Mouse (Mus musculus): ENCODE data around the gene Ralgapa1. TPM values are rescaled to one million over a fixed set of nuclear protein-coding genes. Genes with fewer than 3 reads are reported as not detected.

The Ralgapa1 gene
- total RNA-seq (2022), result 100 to 1,000 TPM in 3 of 4 experiments, 10 to 100 TPM in 1; 98.5 to 138 (median 121) TPM

GRCm38 (mm10) chr12:55820661-55821314 lies at the start of gene Ralgapa1:
Gene Ralgapa1, minus strand, starts transcription at chr12:55821167.
- peak; percentile 85 to 86 for DNase-seq (ENCODE audit: low spot score in 2 of 2)

- no peak for DNase-seq (ENCODE audit: low spot score in 2 of 2)
Measured at GRCm38 (mm10) chr12:55869622-55870322, 48.8 kb upstream of the Ralgapa1 start.

- DNase-seq (ENCODE audit: low spot score in 2 of 2), result no peak
Measured at GRCm38 (mm10) chr12:55867738-55868137, 46.8 kb upstream of the Ralgapa1 start.

- no peak for DNase-seq (ENCODE audit: low spot score in 2 of 2)
Measured at GRCm38 (mm10) chr12:55860631-55861030, 39.7 kb upstream of the Ralgapa1 start.

DNA sequence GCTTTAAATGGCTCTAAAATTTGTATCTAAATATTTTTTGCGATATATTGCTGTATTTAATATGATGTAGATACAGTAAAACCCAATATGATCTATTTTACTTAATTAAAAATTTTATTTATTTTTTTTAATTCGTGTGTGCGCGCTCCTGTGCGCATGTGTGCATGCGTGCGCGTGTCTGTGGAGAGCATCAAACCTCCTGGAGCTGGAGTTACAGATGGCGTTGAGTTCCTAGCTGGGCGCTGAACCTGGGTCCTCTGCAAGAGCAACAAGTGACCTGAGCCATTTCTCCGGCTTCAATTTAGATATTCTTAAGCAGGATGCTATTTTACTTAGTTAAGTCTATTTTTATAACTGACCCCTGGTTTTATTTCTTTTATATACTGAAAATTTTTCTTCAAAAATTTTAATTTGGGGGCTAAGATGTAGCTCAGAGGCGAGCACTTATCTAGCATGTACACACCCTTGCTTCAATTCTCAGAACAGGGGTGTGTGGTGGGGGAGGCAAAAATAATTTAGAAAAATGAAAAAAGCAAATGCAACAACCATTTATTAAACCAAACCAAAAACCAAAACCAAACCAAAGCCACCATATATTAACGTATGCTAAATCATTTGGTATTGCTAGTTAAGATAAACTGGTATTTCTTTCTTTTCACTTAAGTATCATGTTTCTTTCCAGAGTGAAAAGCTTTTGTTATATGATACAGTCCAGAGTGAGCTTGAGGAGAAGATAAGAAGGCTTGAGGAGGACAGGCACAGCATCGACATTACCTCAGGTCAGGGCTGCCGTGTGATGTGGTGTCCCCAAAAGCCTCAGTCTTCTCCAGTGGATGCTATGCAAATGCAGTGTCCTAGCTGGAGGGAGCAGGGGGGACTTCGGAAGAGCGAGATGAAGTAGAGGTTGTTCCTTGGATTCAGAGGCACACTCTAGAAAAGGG lies 38.7 kb upstream of the Ralgapa1 start:
- no peak for DNase-seq (ENCODE audit: low spot score in 2 of 2)

DNA sequence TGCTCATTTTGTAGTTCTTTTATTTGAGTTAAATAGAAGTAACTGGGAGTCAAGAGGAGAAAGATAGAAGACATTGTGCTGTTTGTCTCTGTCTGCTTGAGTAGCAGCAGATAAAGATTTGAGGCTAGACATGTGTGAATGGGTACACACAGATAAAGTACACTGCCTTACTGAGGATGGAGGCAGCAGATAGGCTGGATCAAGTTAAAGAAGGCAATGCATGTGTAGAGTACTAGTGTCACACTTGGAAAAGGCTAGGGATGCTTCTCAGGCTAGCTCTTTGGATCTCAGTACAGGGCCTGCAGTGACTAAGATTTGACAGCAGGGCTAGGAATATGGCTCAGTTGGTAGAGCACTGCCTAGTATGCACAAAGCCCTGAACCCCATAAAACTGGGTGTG lies 29.7 kb upstream of the Ralgapa1 start:
- no peak for DNase-seq (ENCODE audit: low spot score in 2 of 2)

DNA sequence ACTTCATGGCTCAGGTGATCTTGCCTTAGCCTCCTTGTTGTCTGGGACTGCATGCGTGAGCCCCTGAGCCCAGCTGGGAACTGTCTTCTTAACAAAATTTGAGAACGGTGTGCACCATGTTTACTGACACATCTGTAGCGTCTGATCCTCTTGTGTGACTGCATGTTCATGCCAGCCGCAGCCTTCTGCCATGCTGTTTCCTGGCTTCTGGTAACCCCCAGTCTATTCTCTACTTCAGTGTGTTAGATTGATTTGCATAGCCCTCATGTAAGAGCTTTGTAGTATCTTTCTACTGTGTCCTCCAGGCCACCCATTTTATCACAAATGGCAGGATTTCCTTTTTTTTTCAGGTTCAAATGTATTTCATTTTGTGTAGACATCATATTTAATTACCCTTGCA lies 26.9 kb upstream of the Ralgapa1 start:
- DNase-seq (ENCODE audit: low spot score in 2 of 2), result no peak

GRCm38 (mm10) chr12:55846741-55847140 lies 25.8 kb upstream of the Ralgapa1 start:
- DNase-seq (ENCODE audit: low spot score in 2 of 2), result no peak

DNA sequence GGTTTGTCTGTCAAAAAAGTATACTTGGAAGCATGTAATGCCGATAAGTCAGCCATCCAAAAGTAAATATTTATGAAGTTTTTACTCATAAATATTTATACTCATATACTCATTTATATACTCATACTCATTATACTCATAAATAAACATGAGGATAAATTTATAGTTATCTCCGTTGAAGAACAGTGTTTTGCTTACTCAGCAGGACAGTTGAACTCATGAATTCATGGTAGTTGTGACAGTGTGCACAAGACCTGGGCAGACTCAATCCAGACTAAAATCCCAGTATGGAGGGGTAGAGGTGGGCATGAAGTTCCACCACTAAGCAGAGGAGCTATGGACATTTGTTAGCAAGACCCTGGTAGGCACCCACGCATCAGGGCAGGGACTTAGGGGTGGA lies 16.5 kb upstream of the Ralgapa1 start:
- DNase-seq (ENCODE audit: low spot score in 2 of 2), result no peak

DNA sequence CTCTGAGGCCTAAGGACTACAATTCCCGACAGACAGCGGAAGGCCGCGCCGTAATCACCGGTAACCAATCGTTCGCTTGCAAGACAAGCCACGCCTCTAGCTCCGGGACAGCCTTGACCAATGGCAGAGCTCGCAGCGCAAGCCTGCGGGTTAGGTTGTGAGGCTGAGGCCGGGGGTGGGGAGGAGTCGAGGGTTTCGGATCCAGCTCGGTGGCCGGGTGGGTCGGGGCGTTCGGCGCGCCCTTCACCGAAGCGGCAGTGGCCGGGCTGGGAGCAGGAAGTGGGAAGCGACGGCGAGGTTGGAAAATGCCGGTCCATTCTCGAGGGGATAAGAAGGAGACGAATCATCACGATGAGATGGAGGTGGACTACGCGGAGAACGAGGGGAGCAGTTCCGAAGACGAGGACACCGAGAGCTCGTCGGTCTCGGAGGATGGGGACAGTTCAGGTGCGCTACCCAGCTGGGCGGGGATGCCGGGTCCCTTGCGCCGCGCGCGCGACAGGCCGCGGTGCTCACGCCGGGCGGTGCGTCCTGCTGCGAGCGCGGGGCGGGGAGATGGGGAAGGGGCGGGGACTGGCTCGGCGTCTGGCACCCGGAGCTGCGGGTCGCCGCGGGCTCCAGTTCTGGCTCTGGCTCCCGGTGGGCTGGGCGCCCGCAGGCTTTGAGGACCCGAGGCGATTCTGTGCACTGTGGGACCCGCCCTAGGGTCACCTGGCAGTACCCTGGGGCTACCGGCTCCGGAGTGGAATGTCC lies 15.4 kb upstream of the Ralgapa1 start, which contains the start of gene Brms1l:
Gene Brms1l (plus strand): TSS at position 126 of the 753 bp plus-strand sequence.
- DNase-seq (ENCODE audit: low spot score in 2 of 2), result peak; percentile 96 to 98

GRCm38 (mm10) chr12:55835857-55836198 lies 14.9 kb upstream of the Ralgapa1 start:
- no peak for DNase-seq (ENCODE audit: low spot score in 2 of 2)

DNA sequence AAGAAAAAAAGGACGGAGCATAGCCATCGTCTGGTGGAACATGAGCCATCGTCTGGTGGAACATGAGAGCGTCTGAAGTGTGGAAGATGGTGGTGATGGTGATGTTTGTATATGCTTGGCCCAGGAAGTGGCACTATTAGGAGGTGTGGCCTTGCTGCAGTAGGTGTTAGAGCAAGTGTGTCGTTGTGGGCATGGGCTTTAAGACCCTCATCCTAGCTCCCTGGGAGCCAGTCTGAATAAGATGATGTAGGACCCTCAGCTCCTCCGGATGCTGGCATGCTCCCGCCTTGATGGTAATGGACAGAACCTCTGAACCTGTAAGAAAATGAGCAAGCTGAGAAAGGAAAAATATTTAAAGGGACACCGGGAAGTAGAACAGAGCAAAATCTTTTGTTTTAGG lies 13.9 kb upstream of the Ralgapa1 start:
- DNase-seq (ENCODE audit: low spot score in 2 of 2), result no peak

DNA sequence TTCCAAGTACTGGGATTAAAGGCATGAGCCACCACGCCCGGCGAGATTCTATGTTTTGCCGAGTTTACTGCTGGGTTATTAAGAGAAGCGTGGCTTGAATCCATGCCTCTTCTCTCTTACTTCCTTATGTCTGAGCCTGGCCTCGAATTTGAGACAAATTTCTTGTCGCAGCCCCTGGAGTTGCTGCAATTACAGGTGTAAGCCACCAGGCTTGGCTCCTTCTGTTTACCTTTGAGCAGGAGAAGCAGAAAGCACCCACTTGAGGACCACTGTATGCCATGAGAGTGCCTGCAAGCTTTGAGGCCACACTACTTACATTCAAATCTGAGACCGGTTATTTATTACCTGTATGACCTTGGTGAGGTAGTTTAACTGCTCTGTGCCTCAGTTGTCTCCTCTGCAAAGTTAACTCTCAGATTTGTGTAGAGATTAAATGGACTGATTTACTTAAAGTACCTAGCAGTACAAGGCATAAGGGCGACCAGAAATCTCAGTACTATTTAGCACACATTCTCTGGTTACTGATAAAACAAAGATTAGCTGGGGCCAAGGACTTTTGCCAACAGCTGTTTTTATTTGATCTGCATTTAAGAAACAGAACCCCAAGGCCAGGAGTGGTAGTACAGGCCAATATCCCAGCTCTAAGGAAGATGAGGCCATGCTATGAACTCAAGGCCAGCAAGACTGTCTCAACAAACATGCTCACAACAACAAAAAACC lies 13.1 kb upstream of the Ralgapa1 start:
- DNase-seq (ENCODE audit: low spot score in 2 of 2), result no peak

DNA sequence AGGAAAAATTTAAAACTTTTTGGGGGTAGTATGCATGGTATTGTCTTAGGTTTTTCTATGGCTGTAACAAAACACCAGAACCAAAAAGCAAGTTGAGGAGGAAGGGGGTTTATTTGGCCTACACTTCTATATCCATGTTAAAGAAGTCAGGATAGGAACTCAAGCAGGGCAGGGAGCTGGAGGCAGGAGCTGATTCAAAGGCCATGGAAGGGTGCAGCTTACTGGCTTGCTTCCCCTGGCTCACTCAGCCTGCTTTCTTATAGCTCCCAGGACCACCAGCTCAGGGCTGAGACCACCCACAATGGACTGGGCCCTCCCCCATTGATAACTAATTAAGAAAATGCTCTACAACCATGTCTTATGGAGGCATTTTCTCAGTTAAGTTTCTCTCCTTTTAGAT lies 12.0 kb upstream of the Ralgapa1 start:
- DNase-seq (ENCODE audit: low spot score in 2 of 2), result no peak

GRCm38 (mm10) chr12:55831101-55831500 lies 10.1 kb upstream of the Ralgapa1 start:
- DNase-seq (ENCODE audit: low spot score in 2 of 2), result peak; percentile 34 to 75

GRCm38 (mm10) chr12:55825537-55825936 lies 4.6 kb upstream of the Ralgapa1 start:
- DNase-seq (ENCODE audit: low spot score in 2 of 2), result no peak

- no peak for DNase-seq (ENCODE audit: low spot score in 2 of 2)
Measured at GRCm38 (mm10) chr12:55824027-55824426, 3.1 kb upstream of the Ralgapa1 start.

GRCm38 (mm10) chr12:55820119-55820660 lies 777 bp downstream of the Ralgapa1 start:
- DNase-seq (ENCODE audit: low spot score in 2 of 2), result peak in 1 of 2 experiments; percentile 21

GRCm38 (mm10) chr12:55816488-55816887 lies 4.5 kb downstream of the Ralgapa1 start:
- DNase-seq (ENCODE audit: low spot score in 2 of 2), result no peak

- DNase-seq (ENCODE audit: low spot score in 2 of 2), result no peak
Measured at GRCm38 (mm10) chr12:55805035-55805434, 15.9 kb downstream of the Ralgapa1 start.

Measured in layer of hippocampus, adult 8-10 months (tissue).